Mouse (Mus musculus) G1E (cell line): ENCODE data around the gene D430041D05Rik.

Experiments used
- CTCF ChIP-seq: IDR thresholded peaks from 2 replicates; pipeline ENCODE4 v1.5.1; 2012; ENCODE audit warnings: low read depth, low read length, inconsistent platforms, mixed read lengths
- GATA1 ChIP-seq: IDR thresholded peaks from 2 replicates; pipeline ENCODE4 v1.6.1; 2012; ENCODE audit warnings: borderline replicate concordance, low read length, inconsistent platforms, mixed read lengths
- GATA2 ChIP-seq: IDR thresholded peaks from 2 replicates; pipeline ENCODE4 v1.6.1; 2012; ENCODE audit warnings: low read depth, low read length, inconsistent platforms, borderline replicate concordance
- TAL1 ChIP-seq: conservative IDR thresholded peaks from 2 replicates; pipeline ENCODE4 v1.6.1; 2012; ENCODE audit warnings: low read depth, low read length, inconsistent platforms, mixed read lengths

GRCm38 (mm10) chr2:104267049-104267448, 143.8 kb downstream of the D430041D05Rik start:
- TF ChIP-seq CTCF (no peak), GATA1 (no peak), GATA2 (no peak), TAL1 (no peak)
